Mouse (Mus musculus): ENCODE measurements around the gene Ttll1.

The Ttll1 gene

DNA sequence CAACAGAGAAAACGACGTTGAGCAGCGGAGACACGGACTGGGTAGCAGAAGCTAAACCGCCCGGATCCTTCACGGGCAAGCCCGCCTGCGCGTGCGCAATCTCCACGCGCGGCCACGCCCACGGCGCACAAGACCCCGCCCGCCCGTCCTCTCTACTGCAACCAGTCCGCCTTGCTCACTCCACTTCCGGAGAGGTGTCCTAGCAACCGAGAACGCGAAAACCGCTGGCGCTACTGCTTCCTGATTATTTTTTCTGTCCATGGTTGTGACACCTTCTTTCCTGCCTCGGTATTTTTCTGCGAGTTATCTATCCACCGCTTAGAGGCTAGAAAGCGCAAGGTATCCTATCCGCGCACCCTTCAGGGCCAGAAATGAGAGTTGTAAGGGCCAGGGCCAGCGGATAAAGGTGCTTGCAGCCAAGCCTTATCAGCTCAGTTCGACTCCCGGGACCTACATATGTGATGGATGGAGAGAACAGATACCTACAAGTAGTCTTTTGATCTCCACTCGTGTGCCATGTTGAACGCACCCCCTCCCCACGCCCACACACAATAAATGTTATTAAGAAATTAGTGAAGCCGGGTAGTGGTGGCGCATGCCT is at the start of gene Ttll1:
Gene Ttll1, minus strand, starts transcription at position 89 of the 601 bp plus-strand sequence.
- DNase-seq (ENCODE audit: low spot score in 2 of 2): peak; percentile 91 to 96

DNA sequence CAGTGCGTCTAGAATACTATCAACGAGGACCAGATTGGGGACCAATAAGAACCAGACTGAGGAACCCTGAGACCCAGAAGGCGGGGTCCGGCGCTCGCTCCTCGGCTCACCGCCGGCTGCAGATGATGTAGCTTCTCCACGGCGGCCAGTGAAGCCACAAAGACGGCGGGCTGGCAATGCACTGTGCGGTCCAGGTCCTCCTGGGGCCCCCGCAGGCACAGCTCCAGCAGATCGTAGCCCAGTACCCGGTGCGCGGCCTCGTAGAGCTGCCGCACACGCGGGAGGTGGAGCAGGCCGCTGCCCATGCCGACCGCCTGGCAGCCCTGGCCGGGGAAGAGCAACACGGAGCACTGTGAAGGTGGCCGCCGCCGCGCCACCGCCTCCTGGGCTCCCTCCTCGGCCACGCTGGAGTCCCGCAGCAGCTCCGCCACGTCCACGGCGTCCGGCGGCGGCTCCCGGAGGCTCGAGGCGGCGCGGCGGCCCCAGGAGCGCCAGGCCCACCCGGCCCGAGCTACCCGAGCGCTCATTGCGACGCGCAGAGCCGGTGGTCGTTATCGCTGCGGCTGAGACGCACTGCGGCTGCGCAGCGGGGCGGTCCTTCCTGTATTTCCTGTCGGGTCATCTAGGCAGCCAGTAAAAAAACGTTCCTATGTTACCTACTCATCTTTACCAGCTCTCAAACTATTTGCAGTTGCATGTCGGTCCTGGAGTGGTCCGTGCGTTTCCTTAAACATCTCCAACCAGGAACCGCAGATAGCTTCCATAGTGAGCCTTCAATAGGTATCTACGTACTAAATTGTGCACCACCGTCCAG is 44.7 kb upstream of the Ttll1 start:
- peak; percentile 86 to 91 for DNase-seq (ENCODE audit: low spot score in 2 of 2)

DNA sequence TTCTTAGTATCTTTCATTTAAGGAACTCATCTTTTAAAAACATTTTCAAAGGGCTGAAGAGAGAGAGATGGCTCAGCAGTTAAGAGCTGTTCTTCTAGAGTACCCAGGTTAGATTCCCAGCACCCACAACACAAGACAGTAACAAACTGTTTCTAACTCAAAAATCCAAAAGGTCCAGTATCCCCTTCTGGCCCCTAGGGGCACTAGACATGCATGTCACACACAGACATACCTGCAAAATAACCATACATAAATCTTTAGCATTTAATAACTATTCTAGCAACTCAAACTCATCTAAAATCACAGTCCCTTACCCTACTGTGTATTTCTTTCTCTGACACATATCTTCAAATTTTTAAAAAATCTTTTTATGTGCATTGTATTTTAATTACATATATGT is 43.1 kb upstream of the Ttll1 start:
- DNase-seq (ENCODE audit: low spot score in 2 of 2): no peak

DNA sequence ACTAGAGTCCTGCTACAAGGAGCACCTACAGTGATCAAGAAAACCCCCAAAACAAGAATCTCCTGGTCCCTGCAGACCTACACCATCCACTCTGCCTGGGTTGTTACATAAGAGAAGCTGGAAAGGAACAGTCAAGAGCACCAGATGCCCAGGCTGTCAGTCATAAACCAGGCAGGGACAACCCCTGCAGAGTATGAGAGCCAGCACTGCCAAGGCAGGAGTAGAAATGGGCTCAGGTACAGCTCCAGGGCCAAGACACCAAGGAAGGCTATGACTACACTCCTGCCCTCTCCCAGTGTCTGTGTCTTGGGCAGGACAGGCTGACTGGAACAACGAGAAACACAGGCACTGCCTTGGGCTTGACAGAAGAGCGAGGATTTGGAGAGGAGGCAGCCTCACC is 39.4 kb upstream of the Ttll1 start:
- no peak for DNase-seq (ENCODE audit: low spot score in 2 of 2)

DNA sequence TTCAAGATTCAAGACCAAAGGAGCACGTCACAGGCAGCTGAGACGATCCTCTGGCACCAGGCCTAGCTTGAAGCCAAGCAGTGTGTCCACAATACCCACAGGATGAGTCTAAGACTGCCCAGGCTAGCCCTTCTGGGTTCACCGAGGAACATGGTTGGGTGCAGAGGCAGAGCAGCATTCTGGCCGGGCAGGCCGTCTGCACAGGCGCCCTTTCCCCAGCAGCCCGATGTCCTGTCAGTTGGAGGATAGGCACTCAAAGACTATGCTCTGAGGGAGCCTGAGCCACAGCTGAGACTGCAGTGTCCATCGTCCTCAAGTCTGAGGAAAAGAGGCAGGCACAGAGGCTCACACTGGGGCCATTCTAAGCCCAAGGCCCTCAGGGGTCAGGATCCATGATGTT is 36.5 kb upstream of the Ttll1 start:
- no peak for DNase-seq (ENCODE audit: low spot score in 2 of 2)

DNA sequence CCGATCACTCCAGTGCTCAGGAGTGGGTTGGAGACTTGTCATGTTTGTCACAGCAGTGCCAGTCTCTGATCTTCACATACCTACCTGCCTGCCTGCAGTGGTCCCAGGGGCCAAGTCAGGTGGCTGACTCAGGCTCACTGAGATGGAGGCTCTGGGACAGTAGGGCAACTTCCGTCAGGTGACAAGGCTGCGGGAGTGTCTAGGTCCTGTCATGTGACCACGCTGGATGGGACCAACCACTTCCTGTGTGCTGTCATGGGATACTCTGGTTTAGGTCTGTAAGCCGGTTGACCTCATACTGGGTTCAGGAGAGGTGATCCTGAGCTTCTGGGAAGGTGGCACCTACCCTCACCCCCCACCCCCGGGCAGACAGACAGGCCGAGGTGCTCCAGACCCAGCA is 35.3 kb upstream of the Ttll1 start:
- no peak for DNase-seq (ENCODE audit: low spot score in 2 of 2)

DNA sequence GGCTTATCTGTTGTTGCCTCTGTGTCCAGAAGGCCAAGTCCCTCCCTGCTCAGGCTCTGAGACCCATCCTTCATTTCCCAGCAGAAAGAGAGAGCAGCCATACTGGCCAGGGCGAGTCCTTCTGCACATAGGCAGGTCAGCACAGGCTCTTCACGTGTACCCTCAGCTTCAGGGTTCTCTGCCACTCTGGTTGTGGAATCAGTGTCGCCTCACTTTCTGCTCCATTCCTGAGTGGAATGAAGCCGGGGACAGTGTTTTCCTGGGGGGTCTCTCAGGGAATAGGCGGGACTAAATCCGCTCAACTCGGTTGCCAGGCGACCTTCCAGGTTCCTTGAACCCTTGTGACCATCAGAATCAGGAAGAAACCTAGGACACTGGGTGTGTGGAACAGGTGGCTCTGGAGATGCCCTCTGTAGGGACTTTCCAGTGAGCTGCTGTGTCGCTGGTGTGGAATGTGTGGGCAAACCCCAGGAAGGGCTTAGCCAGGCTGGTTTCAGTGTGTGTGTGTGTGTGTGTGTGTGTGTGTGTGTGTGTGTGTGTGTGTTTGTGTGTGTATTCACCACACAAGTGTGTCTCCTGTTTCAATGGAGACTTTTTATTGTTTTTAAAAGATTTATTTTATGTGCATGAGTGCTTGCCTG is 31.1 kb upstream of the Ttll1 start:
- DNase-seq (ENCODE audit: low spot score in 2 of 2): no peak

DNA sequence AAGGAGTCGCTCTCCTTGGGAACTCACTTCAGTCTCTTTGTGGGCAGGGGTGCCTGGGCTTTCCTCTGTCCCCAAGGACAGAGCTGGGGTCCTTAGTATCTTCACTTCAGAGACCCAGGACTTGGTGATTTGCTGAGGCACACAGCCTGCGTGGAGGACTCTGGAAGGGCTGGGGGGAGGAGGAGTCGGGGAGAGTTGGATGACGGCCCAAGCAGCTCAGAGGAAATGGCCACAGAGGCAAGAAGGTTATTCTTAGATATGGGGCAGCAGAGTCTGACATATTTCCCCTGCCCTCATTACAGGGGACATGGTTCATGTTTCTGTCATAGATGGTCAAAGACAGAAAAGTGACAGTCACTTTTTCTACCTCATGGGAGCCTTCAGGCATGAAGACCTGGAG is 29.2 kb upstream of the Ttll1 start:
- no peak for DNase-seq (ENCODE audit: low spot score in 2 of 2)

DNA sequence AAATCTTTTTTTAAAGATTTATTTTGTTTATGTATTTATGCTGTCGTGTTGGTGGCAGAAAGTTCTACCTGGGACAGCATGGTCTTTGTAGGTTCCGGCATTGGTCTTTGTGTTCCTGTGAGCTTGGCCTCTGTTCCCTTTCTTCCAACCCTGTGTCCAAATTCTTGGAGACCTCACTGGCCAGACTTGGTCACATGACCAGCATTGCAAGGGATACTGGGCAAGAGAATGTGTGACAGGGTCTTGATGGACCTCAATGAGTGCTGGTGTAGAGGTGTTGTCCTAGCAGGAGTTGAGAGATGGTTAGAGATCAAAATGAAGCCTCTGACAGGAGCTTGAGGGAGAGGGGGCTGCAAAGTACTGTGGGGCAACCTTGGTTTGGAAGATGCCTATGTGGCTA is 28.2 kb upstream of the Ttll1 start:
- no peak for DNase-seq (ENCODE audit: low spot score in 2 of 2)

DNA sequence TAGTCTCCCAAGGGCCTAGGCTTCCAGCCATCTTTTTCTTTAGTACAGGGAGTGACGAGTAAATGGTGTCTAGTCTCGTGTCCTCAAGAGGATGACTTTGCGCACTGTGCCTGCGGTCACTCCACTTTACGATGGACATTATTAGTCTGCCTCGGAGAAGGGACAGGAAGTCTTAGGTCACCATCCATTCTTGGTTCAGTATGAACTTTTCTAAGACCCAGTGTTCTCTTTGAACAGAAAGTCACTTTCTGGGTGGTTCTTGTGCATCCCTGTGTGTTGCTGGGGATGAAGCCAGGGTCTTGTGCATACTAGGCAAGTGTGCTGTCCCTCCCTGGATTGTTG is 25.2 kb upstream of the Ttll1 start:
- no peak for DNase-seq (ENCODE audit: low spot score in 2 of 2)

DNA sequence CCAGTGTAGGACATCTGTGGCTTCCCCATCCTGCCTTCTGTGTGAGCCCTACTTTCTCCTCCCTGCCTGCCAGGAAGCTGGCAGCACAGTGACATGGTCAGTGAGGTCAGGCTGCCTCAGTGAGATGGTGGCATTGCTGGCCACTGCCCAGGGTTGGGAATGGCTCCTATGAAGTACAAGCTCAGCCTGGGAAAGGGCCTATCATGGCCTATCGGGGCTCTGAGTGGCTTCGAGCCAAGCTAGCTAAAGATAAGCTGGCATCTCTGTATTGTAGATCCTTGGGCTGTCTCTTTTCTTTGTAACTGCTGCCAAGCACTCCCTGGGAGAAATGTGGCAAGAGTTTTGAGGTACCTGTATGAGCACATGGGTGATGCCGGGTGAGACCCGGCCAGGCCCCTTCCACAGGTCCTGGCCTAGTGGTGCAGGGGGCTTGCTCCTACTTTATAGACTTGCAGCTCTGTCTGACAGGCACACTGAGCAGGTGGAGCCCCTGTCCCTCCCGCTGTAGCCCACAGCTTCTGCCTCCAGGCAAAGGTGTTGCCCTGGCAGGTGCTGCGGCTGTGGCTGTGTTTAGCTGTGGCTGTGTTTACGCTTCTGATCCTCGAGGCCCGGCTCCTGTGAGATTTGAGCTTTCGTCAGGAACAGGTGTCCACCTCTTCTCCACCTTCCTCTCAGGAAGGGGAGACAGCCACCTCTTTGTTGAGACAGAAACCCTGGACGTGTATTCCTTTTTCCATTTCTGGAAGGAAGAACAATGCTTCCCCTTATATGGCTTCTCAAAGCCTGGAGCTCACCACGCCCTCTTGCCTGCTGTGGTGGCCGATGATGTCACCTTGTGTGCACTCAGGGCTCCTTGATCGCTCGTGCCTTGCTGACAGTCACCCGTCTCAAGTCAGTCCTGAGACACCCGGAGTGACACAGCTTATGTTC is 24.5 kb upstream of the Ttll1 start:
- no peak for DNase-seq (ENCODE audit: low spot score in 2 of 2)

DNA sequence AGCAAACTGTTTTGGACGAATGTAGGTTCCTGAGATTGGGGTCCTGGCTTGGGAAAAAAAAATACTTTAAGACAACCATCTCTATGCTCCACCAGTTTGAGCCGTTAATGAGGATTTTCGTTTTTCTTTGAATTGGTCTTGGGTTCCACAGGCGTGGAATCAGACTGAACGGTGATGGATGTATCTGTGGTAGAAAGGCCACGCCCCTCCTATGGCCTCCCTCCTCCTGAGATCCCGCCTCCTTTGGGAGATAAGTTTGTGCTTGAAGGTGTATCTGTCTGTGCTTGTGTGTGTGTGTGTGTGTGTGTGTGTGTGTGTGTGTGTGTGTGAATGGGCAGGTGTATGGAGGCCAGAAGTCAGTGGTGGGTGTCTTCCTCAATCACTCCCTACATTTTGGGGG is 21.9 kb upstream of the Ttll1 start:
- no peak for DNase-seq (ENCODE audit: low spot score in 2 of 2)

DNA sequence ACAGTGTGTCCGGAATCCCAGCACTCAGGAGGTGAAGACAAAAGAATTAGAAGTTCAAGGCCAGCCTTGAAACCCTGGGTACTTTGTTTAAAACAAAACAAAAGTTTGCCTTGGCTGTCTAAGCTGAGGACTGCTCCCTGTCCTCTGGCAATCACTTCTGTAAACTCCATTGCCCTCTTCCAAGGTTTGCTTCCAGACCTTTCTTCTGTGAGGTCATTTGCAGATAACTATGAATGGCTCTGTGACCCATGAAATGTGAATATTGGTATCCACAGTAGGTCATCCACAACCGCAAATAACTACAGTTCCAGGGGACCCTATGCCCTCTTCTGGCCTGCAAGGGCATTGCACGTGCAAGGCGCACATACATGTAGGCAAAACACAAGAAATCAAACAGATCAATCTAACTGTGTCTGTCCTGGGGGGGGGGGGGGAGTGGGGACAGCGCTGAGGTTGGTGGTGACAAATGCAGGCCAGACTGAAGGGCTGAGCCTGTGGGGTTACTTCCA is 21.3 kb upstream of the Ttll1 start:
- peak in 1 of 2 experiments; percentile 50 for DNase-seq (ENCODE audit: low spot score in 2 of 2)

DNA sequence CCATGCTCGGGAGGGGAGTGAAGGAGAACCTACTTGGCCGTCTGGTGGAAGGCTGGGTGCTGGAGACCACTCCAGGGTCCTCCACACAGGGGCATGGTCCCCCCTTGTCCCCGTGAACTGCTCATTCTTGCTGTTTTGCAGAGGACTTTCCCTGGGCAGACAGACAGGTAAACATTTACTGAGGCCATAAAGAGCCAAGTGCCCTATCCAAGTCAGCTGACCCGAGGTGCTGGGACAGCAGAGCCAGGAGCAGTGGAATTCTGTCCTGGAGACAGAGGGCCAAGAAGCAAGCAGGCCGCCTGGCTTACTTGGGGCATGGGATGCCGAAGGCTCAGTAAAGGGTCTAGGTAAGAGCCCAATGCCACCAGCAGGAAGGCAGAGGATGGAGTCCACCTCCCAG is 20.0 kb upstream of the Ttll1 start:
- DNase-seq (ENCODE audit: low spot score in 2 of 2): no peak

DNA sequence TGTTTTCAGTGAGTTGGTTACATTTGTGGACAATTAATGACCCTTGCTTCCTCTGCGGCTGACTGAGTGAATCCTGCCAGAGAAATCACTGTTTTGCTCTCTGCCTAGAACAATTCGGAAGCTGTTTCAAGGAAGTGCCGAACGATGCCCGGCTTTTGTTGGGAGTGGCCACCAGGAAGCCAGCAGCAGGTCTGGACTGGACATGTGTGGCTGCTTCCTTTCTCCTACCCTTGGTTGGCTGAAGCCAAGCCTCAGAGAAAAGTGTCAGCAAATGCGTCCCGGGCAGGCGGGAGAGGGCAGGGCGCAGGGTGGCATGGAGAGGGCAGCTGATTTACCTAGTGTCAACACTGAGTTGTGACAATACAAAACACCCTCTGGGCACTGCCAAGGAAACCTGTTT is 19.5 kb upstream of the Ttll1 start:
- DNase-seq (ENCODE audit: low spot score in 2 of 2): no peak

DNA sequence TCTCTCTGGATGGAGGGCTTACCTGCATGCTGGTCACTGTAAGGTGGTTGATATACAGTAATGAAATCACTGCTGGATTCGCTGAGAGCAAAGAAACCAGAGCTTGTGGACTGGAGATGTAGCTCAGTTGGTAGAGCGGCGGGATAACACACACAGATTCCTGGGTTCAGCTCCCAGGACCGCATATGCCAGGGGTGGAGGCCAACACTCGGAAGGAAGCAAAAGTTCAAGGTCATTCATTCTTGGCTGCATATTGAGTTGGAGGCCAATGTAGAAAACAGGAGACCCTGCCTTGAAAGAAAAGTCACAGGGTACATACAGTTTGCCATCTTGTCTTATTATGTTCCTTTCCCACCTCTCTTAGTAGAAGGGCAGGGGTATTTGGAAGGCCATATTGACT is 19.1 kb upstream of the Ttll1 start:
- DNase-seq (ENCODE audit: low spot score in 2 of 2): no peak

DNA sequence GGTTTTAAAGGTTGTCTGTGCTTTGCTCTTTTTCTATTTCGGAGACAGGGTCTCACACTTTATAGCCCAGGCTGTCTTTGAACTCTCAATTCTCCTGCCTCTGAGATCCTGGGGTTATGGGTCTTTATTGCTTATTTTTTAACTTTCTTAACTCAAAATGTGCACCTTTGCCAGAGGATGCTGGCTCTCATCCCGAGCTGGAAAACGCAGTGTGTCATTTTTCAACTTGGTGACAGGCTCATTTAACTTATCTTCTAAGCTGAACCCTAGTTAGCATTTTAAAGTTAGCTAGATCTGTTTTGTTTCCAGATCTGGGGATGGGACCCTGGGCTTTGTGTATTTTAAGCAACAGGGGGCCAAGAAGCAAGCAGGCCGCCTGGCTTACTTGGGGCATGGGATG is 18.2 kb upstream of the Ttll1 start:
- no peak for DNase-seq (ENCODE audit: low spot score in 2 of 2)

DNA sequence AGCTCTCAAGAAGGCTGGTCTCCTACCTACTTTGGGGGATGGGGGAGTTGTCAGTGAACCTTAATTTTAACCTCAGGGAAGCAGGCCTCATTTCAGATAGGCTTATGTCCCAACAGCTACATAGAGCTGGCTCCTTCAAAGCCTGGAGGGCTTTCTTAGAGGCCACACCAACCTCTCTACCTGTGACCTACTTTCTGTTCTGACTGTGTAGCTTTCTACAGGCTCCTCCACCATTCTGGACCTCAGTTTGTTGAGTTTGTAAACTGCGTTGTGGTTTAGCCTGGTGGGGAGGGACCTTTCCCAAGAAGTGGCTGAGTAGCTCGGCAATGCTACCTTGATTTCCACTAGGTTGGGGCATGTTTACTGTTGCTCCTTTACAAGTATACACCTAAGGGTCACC is 17.1 kb upstream of the Ttll1 start:
- DNase-seq (ENCODE audit: low spot score in 2 of 2): no peak

DNA sequence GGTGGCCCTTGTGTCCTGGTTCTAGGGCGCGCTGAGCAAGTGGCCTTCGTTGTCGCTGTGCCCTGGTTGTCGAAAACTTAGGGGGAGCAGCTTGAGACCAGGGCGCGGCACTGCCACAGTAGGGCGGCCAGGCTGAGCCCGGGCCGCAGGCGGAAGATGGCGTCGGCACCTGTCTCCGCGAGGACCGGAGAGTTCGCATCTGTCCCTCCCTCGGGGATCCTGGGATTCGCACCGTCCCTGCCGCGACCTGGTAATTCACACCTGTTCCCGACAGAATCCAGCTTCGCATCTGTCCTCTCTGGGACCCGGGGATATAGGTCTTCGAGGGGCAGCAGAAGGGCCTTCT is 16.4 kb upstream of the Ttll1 start:
- peak in 1 of 2 experiments; percentile 45 for DNase-seq (ENCODE audit: low spot score in 2 of 2)

DNA sequence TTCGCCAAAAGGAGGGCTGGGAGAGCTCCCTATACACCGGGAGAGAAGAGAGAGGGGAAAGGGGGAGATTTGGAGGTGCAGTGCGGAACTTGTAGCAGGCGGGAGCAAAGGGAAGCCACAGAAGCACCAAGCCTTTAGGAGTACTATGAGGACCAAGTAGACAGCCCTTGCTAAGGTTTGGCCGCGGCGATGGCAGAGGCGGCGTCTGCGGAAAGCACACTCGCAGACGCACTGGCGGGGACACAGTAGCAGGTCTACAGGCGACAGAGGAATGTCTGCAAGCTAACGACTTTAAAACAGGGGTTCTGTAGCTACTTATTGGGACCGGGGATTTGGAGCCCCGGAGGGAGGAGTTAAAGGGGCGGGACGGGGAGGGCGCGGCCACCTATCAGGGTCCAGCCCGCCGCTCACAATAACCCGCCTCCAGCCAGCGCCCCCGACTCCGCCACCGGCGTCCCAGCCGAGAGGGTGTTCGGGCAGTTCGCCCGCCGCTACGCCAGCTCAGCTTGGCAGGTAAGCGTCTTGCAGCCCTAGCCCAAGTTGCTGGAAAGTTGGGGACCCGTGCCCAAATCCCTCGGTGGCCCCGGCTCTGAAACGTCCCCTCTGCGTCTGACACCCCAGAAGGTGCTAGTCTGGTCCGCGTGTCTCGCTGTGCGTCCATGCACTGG is 15.9 kb upstream of the Ttll1 start, which contains the start of gene Bik:
Gene Bik, plus strand, starts transcription at position 439 of the 668 bp plus-strand sequence.
- peak; percentile 51 to 54 for DNase-seq (ENCODE audit: low spot score in 2 of 2)

DNA sequence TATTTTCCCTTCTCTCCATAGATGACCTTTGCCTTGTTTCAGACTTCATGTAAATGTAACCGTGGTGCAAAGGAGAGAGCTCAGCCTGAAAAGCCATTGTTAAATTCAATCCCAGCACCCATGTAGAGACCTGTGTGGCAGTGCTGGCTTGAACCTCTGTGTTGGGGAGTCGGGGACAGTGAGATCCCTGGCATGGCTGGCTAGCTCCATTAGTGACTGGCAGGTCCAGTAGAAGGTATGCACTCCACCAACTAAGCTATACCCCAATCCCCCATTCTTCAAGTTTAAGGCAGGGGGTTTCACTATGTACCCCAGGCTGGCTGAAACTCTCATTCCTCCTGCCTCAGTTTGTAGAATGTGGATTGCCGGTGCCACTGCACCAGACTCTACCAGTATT is 13.6 kb upstream of the Ttll1 start:
- DNase-seq (ENCODE audit: low spot score in 2 of 2): no peak
